Mouse (Mus musculus): ENCODE measurements around the gene Gramd1b. TPM values are rescaled to one million over a fixed set of nuclear protein-coding genes. Genes with fewer than 3 reads are reported as not detected.

The Gramd1b gene
- polyA plus RNA-seq, 1 experiment from 2014 or later: 2.2 TPM

- DNase-seq (ENCODE audit: low spot score): no peak
- H3K9me3 ChIP-seq (ENCODE audit: low read length): no peaks in the 10 kb centered on the region
- TF ChIP-seq CTCF (IDR thresholded peaks at IDR 0.05): no peak
- TF ChIP-seq EP300 (IDR thresholded peaks at IDR 0.05): no peak
Observed at GRCm38 (mm10) chr9:40426282-40426964, 104.8 kb downstream of the Gramd1b start.

DNA sequence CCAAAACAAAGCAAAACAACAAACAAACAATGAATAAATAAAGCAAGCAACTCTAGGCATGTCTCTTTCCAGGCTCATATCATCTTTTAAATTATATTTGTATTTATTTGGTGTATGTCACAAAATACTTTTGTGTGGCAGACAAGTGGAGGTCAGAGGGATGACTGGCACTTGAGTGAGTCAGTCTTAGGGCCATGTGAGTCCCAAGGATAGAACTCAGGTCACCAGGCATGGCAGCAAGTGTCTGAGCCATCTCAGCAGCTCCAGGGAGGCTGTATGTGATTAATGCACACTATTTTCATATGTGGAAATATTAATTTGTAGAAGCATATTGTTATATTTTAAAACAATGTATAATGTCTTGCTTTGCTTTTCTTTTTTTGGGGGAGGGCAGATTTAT, 106.3 kb downstream of the Gramd1b start:
- no peaks in the 10 kb centered on the region for H3K9me3 ChIP-seq (ENCODE audit: low read length)
- H3K4me1 ChIP-seq (ENCODE audit: insufficient read depth, low read depth, low read length): no peaks in the 10 kb centered on the region; the same call in 1 of the 2 replicates
- no peak overlapping the region for H3K9ac ChIP-seq (replicated peaks; ENCODE audit: low read depth)
- no peaks in the 10 kb centered on the region for H3K36me3 ChIP-seq (ENCODE audit: insufficient read depth, low read length)
- no peak overlapping the region for H3K4me3 ChIP-seq (ENCODE audit: low read depth, low read length)
- TF ChIP-seq EP300 (IDR thresholded peaks at IDR 0.05) (no peak), CTCF (IDR thresholded peaks at IDR 0.05) (no peak)
- DNase-seq (ENCODE audit: low spot score) (no peak), ATAC-seq (no peak)
- no peak overlapping the region for H3K4me2 ChIP-seq (replicated peaks; ENCODE audit: low read depth, low read length)
- H3K27ac ChIP-seq (ENCODE audit: low read length): no peak overlapping the region
- no peaks in the 10 kb centered on the region for H3K27me3 ChIP-seq (replicated peaks; ENCODE audit: insufficient read depth, low read length)

More at GRCm38 (mm10) chr9:40426282-40426964, 104.8 kb downstream of the Gramd1b start:
- no peak overlapping the region for H3K4me2 ChIP-seq (replicated peaks; ENCODE audit: low read depth, low read length)
- H3K4me1 ChIP-seq (ENCODE audit: insufficient read depth, low read depth, low read length): no peaks in the 10 kb centered on the region; the same call in 1 of the 2 replicates
- H3K9ac ChIP-seq (replicated peaks; ENCODE audit: low read depth): no peak overlapping the region
- H3K27ac ChIP-seq (ENCODE audit: low read length): no peak overlapping the region
- no peak overlapping the region for H3K4me3 ChIP-seq (ENCODE audit: low read depth, low read length)
- no peaks in the 10 kb centered on the region for H3K36me3 ChIP-seq (ENCODE audit: insufficient read depth, low read length)
- H3K27me3 ChIP-seq (replicated peaks; ENCODE audit: insufficient read depth, low read length): no peaks in the 10 kb centered on the region
- no peak for ATAC-seq
- 78% methylated on average over 9 of the region's 9 CpGs for WGBS

DNA sequence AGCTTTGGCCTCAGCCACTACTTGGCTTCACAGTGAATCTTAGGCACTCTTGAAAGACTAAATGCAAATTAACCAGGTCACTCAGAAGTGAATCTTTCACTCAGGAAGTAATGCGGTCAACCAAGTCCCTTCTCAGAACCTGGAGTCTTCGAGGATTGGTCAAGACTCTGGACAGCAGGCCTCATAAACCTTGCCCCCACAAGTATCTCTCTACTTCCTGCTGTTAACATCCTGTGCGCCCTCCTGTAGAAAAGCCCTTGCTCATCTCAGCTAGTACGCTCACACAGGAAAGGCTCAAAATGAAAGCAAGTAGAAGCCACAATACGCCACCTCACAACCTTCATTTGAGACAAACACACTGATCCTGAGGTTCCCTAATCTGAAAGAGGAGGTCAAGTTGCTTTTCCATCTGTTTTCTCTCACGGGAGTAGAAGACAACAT, 107.7 kb downstream of the Gramd1b start:
- 71% methylated on average over 6 of the region's 6 CpGs for WGBS

GRCm38 (mm10) chr9:40422368-40423057, 108.7 kb downstream of the Gramd1b start:
- no peak; the same call in 1 of the 2 replicates for TF ChIP-seq EP300 (IDR thresholded peaks at IDR 0.05)
- TF ChIP-seq CTCF (IDR thresholded peaks at IDR 0.05): no peak
- Histone ChIP-seq H3K9ac (replicated peaks; ENCODE audit: low read depth) (no peak overlapping the region), H3K4me3 (ENCODE audit: low read depth, low read length) (no peak overlapping the region), H3K36me3 (ENCODE audit: insufficient read depth, low read length) (no peaks in the 10 kb centered on the region), H3K27ac (ENCODE audit: low read length) (peak overlapping the region; percentile 59), H3K4me2 (replicated peaks; ENCODE audit: low read depth, low read length) (peak overlapping the region; percentile 17; the same call in 1 of the 2 replicates), H3K9me3 (ENCODE audit: low read length) (no peaks in the 10 kb centered on the region), H3K4me1 (ENCODE audit: insufficient read depth, low read depth, low read length) (no peaks in the 10 kb centered on the region; the same call in 1 of the 2 replicates), H3K27me3 (replicated peaks; ENCODE audit: insufficient read depth, low read length) (no peaks in the 10 kb centered on the region)
- 55% methylated on average over 11 of the region's 11 CpGs for WGBS
- peak; percentile 81 for DNase-seq (ENCODE audit: low spot score)
- peak; percentile 75 for ATAC-seq

More for the DNA sequence above, 107.7 kb downstream of the Gramd1b start:
- no peak for DNase-seq (ENCODE audit: low spot score)
- no peaks in the 10 kb centered on the region; the same call in 1 of the 2 replicates for H3K4me1 ChIP-seq (ENCODE audit: insufficient read depth, low read depth, low read length)
- H3K4me3 ChIP-seq (ENCODE audit: low read depth, low read length): no peak overlapping the region
- no peak overlapping the region for H3K4me2 ChIP-seq (replicated peaks; ENCODE audit: low read depth, low read length)
- H3K9me3 ChIP-seq (ENCODE audit: low read length): no peaks in the 10 kb centered on the region
- no peak for ATAC-seq
- TF ChIP-seq CTCF (IDR thresholded peaks at IDR 0.05): no peak
- no peak for TF ChIP-seq EP300 (IDR thresholded peaks at IDR 0.05)
- H3K27ac ChIP-seq (ENCODE audit: low read length): peak overlapping the region; percentile 33; the same call in 1 of the 2 replicates
- no peaks in the 10 kb centered on the region for H3K27me3 ChIP-seq (replicated peaks; ENCODE audit: insufficient read depth, low read length)
- H3K9ac ChIP-seq (replicated peaks; ENCODE audit: low read depth): no peak overlapping the region
- H3K36me3 ChIP-seq (ENCODE audit: insufficient read depth, low read length): no peaks in the 10 kb centered on the region

DNA sequence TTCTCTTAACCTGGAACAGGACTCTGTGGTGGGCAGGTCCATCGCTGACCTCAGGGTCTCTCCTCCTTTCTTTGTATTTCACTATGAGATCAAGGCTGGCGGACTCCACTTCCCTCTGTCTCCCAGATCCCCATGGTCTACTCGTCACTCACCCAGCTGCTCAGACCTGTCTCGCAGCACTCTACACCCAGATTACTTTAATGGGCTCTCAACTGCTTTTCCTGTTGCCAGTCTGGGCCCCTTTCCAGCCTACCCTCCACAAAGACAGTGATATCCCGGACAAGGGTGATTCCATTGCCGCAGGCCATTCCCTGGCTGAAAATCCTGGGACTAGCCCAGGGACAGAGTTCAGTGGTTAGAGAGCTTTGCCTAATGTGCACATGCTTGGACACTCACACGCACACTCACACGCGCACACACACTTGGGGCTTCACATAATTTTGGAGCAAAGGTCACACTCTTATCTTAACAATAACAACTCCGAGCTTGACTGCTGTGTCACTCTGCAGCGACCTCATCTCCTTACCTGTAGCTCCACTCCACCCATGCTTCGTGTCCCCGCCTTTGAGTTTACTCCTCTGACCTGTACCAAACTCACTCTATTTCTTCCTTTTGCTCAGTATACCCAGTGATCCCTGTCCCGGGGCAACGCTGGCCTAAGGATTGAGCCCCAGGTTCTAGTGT, 110.4 kb downstream of the Gramd1b start:
- Histone ChIP-seq H3K9ac (replicated peaks; ENCODE audit: low read depth) (no peak overlapping the region), H3K4me2 (replicated peaks; ENCODE audit: low read depth, low read length) (no peak overlapping the region), H3K4me3 (ENCODE audit: low read depth, low read length) (no peak overlapping the region), H3K9me3 (ENCODE audit: low read length) (no peaks in the 10 kb centered on the region), H3K36me3 (ENCODE audit: insufficient read depth, low read length) (no peaks in the 10 kb centered on the region), H3K27ac (ENCODE audit: low read length) (peak overlapping the region; percentile 34), H3K27me3 (replicated peaks; ENCODE audit: insufficient read depth, low read length) (no peaks in the 10 kb centered on the region), H3K4me1 (ENCODE audit: insufficient read depth, low read depth, low read length) (no peaks in the 10 kb centered on the region; the same call in 1 of the 2 replicates)
- DNase-seq (ENCODE audit: low spot score) (no peak), ATAC-seq (peak; percentile 13; the same call in 1 of the 2 replicates)
- WGBS: 52% methylated on average over 15 of the region's 15 CpGs
- TF ChIP-seq EP300 (IDR thresholded peaks at IDR 0.05): no peak
- TF ChIP-seq CTCF (IDR thresholded peaks at IDR 0.05): no peak

DNA sequence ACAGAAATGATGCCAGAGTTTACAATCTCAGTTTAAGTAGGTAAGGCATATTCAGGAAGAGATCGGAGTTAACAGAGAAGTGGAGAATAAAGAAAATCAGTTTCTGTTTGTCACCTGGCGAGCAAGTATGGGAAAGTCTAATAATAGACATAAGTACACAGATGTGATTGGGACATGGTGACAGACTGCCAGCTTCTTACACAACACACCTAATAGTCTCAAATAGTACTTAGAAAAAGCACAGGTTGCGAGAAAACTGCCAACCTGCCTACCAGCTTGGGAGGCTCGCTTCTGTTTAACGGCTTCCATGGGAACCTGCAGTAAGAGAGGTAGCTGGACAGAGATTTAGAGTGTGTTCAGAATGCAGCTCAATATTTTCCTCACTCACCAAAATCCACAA, 112.4 kb downstream of the Gramd1b start:
- peak overlapping the region; percentile 47; the same call in 1 of the 2 replicates for H3K27ac ChIP-seq (ENCODE audit: low read length)
- DNase-seq (ENCODE audit: low spot score): peak; percentile 82
- TF ChIP-seq CTCF (IDR thresholded peaks at IDR 0.05) (no peak), EP300 (IDR thresholded peaks at IDR 0.05) (peak; percentile 43; the same call in 1 of the 2 replicates)

More for the DNA sequence above, 112.4 kb downstream of the Gramd1b start:
- Histone ChIP-seq H3K4me1 (ENCODE audit: insufficient read depth, low read depth, low read length) (no peaks in the 10 kb centered on the region; the same call in 1 of the 2 replicates), H3K4me3 (ENCODE audit: low read depth, low read length) (no peak overlapping the region), H3K36me3 (ENCODE audit: insufficient read depth, low read length) (no peaks in the 10 kb centered on the region), H3K27me3 (replicated peaks; ENCODE audit: insufficient read depth, low read length) (no peaks in the 10 kb centered on the region), H3K9ac (replicated peaks; ENCODE audit: low read depth) (no peak overlapping the region), H3K4me2 (replicated peaks; ENCODE audit: low read depth, low read length) (no peak overlapping the region), H3K9me3 (ENCODE audit: low read length) (no peaks in the 10 kb centered on the region)
- WGBS: 58% methylated on average over 5 of the region's 5 CpGs
- ATAC-seq: peak; percentile 67
